Mouse (Mus musculus): ENCODE measurements around the gene Acox2. TPM values are rescaled to one million over a fixed set of nuclear protein-coding genes. Genes with fewer than 3 reads are reported as not detected.

Acox2 gene
- polyA plus RNA-seq, 1 experiment from 2014 or later: 1.0 TPM

- no peaks in the 10 kb centered on the region for H3K36me3 ChIP-seq (ENCODE audit: control insufficient read depth, insufficient read depth, low read length)
- H3K4me2 ChIP-seq: no peak overlapping the region
- H3K27ac ChIP-seq (ENCODE audit: low read depth, low read length): no peak overlapping the region
- H3K9ac ChIP-seq (ENCODE audit: low read depth, low read length): no peak overlapping the region
- no peak overlapping the region for H3K4me3 ChIP-seq (ENCODE audit: low read depth, low read length)
- ATAC-seq (replicated peaks; ENCODE audit: low FRiP score) (no peak), DNase-seq (ENCODE audit: low spot score) (peak; percentile 38)
- H3K27me3 ChIP-seq (replicated peaks; ENCODE audit: control insufficient read depth, insufficient read depth, low read length): no peaks in the 10 kb centered on the region
- peaks cover 5% of the 10 kb centered on the region for H3K4me1 ChIP-seq (replicated peaks; ENCODE audit: control insufficient read depth, insufficient read depth, low read length)
- H3K9me3 ChIP-seq (ENCODE audit: control insufficient read depth, low read length): no peaks in the 10 kb centered on the region
- 45% methylated on average over 5 of the region's 5 CpGs for WGBS
Observed at GRCm38 (mm10) chr14:8176251-8176650, 82.9 kb downstream of the Acox2 start.

Other genes starting within 250 kb of the Acox2 start
- 74.7 and 77.4 TPM in 2 replicates for gene Rpp14, start 179.0 kb downstream of the Acox2 start, polyA plus RNA-seq (2014; fragmentation: Nextera tagmentation; extraction: Ambion mirVana)
- gene Pxk, start 161.1 kb downstream of the Acox2 start, polyA plus RNA-seq (2014; fragmentation: Nextera tagmentation; extraction: Ambion mirVana): 18.5 and 19.1 TPM in 2 replicates
- 196 and 210 TPM in 2 replicates for gene Pdhb, start 86.3 kb downstream of the Acox2 start, polyA plus RNA-seq (2014; fragmentation: Nextera tagmentation; extraction: Ambion mirVana)
- 9.0 and 10.6 TPM in 2 replicates for gene Kctd6, start 45.2 kb downstream of the Acox2 start, polyA plus RNA-seq (2014; fragmentation: Nextera tagmentation; extraction: Ambion mirVana)
- gene Fam107a, start 58.7 kb upstream of the Acox2 start, polyA plus RNA-seq (2014; fragmentation: Nextera tagmentation; extraction: Ambion mirVana): 0.08 and 0.53 TPM in 2 replicates
- not detected in 2 replicates for gene Oit1, start 119.4 kb upstream of the Acox2 start, polyA plus RNA-seq (2014; fragmentation: Nextera tagmentation; extraction: Ambion mirVana)

All from liver, embryonic 11.5 days (tissue).